Mouse (Mus musculus) adrenal gland, postnatal 14 days (tissue): ENCODE measurements around the gene Rnf43. TPM values are rescaled to one million over a fixed set of nuclear protein-coding genes. Genes with fewer than 3 reads are reported as not detected.
A peak's percentile ranks its signal among the peaks of the same experiment; 100 is the strongest.

Source experiments
- DNase-seq: peaks from one replicate; pipeline ENCODE4 v3.0.0; 2021; ENCODE audit warnings: mixed read lengths
- total RNA-seq: library from RNA; stranded (reverse); gene quantifications from 2 replicates; pipeline ENCODE4 v1.2.3, GENCODE M21; 2021

The Rnf43 gene
- total RNA-seq, 1 experiment from 2014 or later, result 6.4 TPM

DNA sequence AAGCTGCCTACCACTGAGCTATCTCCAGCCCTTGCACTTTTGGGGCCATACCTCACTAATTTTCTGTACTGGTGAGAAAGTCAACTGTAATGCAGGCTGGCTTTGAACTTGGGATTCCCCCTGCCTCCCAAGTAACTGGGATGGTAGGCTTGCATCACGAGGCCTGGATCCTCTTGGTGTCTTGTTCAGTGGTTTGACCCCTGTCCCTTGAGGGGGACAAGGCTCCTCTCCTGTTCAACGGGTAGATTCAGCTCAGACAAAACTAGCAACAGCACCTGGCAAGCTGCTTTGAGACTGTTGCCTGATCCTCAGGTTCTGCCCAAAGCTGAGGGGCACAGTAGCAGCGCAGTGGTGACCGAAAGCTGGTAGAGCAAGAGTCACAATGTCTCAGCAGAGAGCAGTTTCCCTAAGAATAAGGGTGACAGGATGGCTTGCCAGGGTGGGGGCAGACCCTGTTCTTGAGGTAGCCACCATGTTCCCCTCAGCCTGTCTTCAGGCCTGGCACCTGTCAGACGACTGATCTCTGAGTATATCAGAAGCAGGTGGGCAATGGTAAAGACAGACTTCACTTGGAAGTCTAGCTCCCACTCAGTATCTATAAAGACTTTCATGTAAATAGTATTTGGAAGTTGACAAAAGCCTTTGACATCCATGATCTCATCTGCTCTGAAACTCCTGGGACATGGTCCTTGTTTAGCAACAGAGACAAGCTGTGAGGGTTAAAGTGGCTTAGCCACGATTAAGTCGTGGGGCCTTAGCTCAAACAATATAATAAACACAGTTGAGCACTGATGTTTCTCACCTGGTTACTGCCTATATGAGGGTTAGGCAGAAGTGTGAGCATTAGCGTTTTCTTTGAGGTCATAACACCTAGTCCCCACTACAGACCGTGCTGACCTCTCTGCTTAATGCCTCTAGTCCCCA lies 83.4 kb downstream of the Rnf43 start:
- no peak for DNase-seq

DNA sequence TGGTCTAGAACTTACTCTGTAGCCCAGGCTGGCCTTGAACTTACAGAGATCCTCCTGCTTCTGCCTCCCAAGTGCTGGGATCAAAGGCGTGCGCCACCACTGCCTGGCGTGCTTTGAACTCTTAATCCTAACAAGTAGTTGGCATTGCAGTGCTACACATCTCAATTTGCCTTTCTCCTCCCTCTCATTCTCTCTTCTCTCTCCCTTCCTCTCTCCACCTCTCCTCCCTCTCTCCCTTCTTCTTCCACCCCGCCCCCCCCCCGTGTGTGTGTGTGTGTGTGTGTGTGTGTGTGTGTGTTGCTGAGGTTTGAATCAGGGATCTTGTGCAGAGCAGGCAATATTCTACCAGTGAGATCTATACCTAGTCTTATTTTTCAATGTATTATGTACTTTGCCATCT lies 84.8 kb downstream of the Rnf43 start:
- DNase-seq, result no peak

DNA sequence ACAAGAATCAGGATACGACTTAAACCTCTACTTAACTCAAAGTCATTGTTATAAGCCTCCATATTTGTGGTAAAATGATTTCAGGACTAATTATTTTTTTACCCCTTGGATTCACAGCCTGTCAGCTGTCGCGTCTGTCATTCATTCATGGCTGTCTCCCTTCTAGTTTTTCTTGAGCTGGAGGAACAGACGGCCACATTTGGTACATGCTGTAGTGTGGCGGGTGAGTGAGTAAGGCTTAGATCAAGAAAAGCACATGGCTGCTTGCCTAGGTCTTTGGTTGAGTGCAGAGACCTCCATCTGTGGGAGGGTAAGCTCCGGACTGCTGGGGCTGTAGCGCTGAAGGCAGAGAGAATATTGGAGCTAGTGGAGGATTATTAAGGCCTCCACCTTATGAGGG lies 85.2 kb downstream of the Rnf43 start:
- DNase-seq, result no peak

DNA sequence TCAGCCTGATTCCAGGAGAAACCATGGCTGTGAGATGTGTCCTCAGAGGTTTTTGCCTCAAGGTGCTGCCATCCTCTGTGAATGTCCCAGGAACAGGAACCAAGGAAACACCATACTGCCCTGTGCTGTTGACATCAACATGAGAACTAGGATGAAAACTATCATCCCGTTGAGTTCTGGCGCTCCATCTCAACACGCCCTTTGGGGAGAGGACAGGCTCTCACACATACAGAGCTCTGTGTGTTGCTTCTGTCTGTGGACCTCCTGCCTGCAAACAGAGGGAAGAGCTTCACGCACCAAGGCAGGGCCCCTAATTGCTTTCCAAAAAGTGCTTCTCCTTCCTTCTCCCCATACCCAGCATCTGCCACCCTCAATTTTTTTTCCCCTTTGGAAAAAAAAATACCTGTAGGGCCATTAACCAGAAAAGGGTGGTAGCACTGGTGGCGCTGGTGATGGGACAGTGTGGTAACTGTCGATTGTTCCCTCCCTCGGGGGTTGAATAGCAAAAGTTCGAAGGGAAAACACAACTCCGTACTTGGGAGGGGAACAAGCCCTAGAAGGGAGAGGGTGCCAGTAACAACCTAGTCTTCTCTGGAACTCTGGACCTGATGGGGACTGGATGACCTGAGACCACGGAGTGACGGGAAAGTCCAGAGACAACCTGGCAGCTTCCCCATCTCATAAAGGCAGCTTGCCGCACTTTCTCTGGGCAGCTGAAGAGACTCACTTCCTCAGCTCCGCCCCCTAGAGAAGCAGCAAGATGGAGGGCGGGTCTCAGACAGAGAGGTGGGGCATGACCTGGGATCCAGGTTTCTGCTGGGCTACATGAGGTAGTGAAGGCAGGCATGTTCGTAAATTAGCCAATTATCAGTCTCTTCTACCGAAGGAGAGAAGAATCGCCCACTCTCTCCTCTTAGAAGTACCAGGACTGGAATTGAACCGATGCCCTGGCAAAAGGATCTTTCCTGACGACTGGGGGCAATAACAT lies 85.9 kb downstream of the Rnf43 start:
- DNase-seq, result peak; percentile 44

DNA sequence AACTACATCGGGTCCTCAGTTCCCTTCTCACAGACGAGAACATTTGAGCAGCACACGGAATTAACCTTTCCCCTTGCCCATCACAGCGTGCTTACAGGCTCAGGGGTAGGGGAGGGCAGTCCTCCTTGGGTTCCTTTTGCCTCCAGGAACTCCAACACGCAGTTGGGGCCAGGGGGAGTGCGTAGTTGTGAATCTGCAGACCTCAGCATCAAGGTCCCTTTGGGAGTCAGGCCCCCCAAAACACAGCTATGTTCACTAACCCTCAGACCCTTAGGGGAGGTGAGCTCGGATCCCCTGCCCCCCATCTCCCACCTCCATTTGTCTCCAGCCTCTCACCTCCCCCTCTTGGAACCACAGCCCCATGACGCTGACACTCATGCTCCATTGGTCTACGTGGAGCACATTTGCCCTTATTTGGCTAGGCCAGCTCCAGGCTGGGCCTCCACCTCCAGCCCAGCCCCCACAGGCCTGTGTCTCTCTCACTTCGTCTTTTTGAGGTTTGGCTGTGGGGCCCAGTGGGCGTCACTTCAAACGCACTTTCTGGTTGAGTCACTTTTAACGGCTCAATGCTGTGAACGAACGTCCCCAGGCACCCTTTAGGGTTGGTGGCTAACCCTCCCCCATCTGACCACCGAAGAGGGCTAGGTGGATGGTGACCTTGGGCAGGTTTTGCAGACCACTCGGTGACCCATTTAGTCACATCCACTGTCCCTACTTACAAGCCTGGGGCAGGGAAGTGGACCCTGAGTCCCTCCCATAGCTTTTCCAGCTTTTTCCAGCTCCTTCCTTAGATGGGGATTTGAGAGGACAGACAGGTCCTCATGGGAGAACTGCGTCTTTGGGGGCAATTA lies 86.9 kb downstream of the Rnf43 start:
- DNase-seq, result peak; percentile 65

DNA sequence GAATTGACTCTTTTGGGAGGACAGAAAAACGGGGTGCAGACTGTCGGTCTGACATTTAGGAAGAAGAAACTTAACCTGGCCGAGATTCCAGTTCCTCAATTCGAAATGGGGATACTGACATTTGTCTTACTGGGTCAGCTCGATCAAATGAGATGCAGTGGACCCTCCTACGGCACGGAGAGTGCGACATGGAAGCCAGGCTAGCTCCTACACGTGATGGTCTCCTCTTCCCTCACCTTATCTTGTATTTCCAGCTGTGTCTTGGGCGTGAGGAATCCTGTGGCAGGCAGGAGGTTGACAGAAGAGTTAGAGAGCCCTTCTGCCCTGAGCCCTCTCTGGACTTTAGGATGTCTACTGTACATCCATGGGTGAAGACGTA lies 87.5 kb downstream of the Rnf43 start:
- no peak for DNase-seq

DNA sequence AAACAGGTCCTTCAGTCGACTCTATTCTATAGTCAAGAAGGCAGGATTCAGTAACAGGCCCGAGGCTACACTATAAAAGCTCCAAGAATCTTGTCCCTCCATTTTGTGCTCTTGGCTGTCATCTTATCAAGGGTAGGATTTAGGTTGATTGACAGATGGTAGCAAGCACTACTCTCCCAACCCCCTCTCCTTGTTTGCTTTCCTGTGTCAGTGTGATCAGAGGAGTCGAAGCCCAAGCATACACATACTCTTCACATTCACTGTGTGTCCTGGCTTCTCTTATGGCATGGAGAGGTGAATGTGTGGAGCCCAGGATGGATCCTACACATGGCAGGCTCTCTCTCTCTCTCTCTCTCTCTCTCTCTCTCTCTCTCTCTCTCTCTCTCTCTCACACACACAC lies 88.0 kb downstream of the Rnf43 start:
- no peak for DNase-seq

DNA sequence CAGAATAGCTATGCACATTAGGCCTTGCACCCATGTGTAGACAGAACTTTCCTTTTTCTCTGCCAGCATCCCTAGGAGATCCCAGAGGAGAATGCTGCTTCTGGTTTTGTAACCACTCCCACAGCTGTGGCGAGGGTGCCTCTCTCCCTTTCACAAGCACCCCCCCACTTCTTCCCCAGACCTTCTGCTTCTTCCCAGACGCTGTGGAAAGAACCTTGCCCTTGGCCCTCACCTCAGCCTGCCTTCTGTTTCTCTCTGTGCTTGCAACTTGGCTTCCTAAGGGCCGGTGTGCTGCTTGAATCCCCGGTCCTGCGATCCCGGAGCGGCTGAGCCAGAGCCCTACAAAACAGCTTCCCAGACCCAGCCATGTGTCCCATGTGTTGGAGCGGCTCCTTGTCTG lies 88.5 kb downstream of the Rnf43 start:
- DNase-seq, result no peak

DNA sequence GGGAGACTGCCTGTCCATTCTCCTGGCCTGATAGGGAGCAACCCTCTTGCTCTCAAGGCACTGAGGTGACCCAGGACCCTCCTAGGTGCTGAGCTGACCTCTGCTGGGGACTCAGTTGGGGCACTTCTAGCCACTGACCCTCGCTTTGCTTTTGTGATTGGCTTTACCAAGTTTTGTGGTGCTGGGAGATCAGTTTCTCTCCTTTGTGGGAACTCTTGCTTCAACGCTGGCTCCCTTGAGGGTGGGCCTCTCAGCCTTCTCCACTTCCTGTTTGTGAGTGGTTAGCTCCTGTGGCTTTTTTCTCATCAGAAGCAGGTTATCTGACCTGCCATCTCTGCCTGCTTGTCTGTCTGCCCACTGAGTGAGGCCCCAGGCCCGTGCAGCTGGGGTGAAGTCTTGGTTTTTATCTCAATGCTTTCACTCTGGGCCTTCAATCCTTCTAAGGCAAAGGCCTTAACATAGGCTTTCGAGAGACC lies 89.0 kb downstream of the Rnf43 start:
- peak; percentile 26 for DNase-seq

DNA sequence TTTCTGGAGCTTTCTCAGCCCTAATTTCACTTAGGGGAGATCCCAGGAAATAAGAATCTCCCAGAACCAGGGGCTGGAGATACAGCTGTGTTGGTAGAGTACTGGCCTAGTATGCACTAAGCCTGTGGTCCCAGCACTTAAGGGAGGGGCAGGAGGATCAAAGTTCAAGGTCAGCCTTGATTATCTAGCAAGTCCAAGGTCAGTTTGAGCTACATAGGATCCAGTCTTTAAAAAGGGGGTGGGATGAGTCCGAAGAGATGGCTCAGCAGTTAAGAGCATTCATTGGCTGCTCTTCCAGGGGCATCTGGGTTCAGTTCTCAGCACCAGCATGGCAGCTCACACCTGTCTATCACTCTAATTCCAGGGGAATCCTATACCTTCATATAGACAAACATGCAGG lies 89.8 kb downstream of the Rnf43 start:
- no peak for DNase-seq

DNA sequence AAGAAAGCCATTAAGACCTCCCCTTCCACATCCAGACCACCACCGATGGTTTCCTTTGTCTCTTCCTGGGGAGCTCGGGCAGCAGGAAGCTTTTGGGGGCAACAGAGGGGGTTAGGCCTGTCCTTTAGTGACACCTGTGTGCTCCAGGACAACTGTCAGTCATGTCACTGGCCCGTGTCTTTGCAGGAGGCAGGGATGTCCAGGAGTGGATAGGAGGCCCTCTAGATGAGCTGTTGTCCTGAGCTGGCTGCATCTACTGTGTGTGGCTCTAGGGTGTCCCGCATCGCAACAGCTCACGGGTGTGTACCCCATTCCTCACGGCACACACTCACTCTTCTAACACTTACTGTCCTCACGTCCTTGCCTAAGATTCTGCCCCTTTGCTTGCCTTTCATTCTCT lies 90.7 kb downstream of the Rnf43 start:
- no peak for DNase-seq

DNA sequence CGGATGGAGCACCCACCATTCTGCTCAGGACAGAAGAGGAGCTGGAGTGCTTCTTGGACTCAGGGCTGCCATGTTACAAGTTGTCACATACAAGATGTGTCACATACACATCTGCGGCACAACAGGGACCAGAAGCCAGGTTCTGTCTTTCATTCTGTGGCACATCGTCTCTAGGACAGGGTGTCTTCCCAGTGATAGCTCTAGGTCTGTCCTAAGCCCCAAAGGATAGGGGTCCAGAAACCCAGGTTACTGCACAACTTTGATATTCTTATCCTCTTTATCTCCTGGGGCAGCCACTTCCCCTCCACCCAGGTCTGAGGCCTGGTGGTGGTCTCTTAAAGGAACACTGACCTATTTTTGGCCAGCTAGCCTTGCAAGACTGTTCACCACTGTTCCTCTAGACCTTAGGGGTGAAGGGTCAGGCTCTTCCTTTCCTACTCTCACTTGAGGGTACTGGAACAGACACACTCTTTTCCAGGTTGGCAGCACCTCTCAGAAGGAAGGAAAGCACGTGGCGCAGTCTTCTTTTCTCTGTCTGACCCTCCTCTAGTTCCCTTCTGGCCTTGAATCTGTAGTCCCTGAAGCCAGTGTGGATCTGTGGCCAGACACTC lies 91.5 kb downstream of the Rnf43 start:
- DNase-seq, result no peak

DNA sequence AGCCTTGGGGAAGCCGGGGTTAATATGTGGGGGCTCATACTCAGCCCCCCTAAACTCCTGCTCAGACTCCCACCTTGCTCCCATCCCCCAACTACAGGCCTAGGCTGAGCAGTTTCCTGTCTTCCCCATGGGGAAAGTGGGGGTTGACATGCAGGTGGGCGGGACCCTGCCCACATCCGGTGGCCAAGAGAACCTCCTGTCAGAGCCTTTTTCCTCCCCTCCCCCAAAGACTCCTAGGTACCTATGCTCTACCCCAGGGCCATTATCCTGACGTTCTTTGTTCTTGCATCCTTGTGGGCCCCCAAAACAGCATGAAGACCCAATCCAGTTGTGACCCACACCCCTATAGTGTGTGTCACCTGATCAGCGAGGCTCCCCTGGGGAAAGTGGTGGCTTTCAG lies 92.1 kb downstream of the Rnf43 start:
- peak; percentile 33 for DNase-seq

DNA sequence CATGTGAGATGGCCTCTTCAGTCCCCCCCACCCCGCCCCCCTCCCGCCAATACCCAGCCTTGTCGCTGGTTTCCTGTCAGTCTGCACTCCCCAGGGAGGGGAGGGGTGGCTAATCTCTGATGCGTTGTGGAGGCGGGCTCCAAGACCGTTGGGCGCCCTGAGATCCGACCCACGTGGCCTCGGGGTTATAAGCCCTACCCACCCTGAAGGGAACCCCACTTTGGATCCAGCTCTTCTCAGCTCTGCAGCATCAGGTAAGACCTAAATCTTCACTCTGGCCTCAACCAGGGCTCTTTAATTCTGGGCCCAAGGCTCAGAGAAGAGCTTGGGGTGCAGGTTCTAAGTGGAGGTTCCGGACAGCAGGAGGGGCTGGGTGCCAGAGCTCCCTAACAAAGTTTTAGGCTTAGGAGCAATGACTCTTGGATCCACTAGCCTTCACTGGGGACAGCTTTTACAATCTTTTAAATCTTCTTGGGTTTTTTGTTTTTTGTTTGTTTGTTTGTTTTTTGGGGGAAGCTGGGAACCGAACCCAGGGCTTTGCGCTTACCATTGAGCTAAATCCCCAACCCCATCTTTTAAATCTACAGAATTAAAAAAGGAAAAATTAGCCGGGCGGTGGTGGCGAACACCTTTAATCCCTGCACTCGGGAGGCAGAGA lies 93.0 kb downstream of the Rnf43 start:
- peak; percentile 68 for DNase-seq

DNA sequence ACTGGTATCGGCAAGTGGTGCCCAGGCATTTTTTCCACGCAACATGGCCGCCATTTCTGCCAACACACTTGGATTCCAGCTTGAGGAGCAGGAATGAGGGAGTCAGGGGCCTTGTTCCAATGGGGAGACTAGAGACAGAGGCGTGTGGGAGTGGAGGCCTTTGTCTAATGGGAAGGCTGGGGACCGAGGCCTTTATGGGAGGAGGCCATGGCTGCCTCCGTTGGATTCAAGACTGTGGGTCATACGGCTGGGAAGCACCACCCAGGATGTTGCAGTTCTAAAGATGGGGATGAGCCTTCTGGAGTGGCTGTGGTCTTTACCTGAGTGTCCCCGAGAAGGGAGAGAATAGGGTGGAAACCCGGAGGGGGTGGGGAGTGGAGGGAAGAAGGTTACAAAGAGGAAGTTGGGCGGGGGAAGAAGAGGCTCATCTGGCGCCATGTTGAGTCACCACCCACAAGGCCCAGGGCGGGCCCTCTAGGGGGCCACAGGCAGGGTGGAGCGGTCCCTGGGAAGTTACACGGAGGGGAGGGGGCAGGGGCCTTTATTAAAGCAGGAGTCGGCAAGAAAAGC lies 93.8 kb downstream of the Rnf43 start:
- no peak for DNase-seq

DNA sequence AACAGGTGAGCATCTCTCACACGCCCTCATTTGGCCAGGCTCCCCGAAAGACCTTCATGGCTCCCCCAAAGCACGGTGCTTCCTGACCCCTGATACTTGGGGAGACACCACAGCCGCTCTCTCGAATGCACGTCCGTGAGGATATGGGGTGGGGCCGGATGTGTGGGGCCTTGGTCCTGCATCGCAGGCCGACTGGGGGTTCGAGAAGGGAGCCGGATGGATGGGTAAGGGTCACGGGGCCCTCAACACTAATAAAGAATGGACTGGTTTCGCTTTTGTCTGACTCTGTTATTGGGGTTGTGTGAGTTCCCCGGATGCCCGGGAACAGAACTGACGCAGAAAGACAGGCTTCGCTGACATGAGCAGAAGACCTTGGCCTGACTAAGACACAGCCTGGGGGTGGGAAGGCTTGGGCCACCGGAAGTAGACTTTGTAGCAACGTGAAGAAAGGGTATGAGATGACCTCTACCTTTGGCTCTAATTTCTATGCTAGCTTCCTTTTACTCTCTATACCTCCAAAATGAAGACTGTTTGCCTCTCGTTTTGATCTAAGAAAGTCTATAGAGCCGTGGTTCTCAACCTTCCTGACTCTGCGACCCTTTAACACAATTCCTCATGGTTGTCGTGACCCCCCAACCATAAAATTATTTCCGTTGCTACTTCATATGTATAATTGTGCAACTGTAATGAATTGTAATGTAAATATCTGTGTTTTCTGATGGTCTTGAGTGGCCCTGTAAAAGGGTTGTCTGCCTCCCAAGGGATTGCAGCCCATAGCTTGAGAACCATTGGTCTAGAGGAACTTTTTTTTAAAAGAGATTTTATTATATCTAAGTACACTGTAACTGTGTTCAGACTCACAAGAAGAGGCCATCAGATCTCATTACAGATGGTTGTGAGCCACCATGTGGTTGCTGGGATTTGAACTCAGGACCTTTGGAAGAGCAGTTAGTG lies 94.8 kb downstream of the Rnf43 start:
- DNase-seq, result no peak

DNA sequence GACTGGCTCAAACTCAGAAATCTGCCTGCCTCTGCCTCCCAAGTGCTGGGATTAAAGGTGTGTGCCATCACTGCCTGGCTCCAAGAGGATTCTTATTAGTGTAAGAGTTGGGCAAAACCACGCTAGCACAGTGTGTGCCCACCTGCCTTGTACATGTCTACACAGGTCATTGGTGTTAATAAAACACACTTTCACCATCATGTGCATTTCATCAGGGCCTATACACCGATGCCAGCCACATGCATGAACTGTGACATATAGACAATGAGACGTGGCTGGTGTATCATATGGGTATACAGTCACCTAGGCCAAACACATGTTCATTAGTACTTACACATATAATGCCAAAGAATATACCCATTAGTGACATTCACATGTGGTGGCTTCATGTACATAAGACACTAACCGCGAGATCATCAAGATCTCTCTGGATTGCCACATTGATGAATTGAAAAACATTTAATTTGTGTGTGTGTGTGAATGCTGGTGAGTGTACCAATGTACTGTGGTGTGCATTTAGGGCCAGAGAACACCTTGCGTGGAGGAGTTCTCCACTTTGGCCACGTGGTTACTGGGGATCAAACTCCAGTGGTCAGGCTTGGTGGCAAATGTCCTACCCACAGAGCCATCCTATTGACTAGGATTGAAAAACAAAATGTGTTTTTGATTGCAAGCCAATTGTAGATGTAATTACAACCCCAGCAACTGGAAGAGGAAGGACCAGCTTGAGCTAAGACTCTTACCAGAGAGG lies 95.8 kb downstream of the Rnf43 start:
- no peak for DNase-seq

DNA sequence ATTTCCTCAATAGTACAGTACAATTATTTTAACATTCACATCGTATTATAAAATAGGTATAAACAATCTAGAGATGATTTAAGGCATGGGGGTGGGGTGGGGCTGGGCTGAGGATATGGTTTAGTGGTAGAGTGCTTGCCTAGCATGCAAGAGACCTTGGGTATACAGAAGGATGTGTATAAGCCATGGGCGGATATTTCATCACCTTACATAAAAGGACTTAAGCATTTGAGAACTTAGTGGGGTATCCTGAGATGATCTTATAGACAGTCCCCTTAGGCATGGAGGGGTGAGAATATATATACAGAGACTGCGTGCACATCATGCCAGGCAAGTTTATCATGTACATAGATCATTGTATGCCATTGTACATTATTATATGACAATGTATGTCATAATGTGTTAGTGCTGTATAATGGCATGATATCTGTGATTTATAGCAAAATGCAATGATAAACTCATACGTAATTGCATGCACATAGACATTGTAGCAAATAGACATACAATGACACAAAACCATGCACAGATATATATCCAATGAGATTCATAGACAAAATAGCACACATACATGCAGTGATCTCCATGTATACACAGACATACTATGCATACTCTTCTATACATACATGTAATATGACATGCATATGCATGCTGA lies 96.6 kb downstream of the Rnf43 start:
- DNase-seq, result no peak
